Mouse (Mus musculus) bone marrow, adult 2 months (tissue): Measurements from ENCODE around the gene Cox4i1. TPM values are rescaled to one million over a fixed set of nuclear protein-coding genes. Genes with fewer than 3 reads are reported as not detected.

ENCODE experiments used
- H3K27ac ChIP-seq: fragments of 200-500 bp; 2 replicates; pipeline ENCODE4 v1.5.1; 2012; ENCODE audit warnings: low read depth, mild to moderate bottlenecking, control low read depth, inconsistent platforms, low read length; ENCODE audit not compliant: control insufficient read depth, poor library complexity, insufficient read depth
- H3K4me1 ChIP-seq: fragments of 200-500 bp; 2 replicates; pipeline ENCODE4 v1.6.1; 2011; ENCODE audit warnings: low read length; ENCODE audit not compliant: control insufficient read depth, insufficient read depth
- H3K4me3 ChIP-seq: fragments of 200-500 bp; replicated peaks from 2 replicates; pipeline ENCODE3; 2011; ENCODE audit warnings: mild to moderate bottlenecking, low read depth, low read length, control low read depth; ENCODE audit not compliant: control insufficient read depth
- CTCF ChIP-seq: fragments of 200-500 bp; IDR thresholded peaks from 2 replicates; pipeline ENCODE4 v1.5.1; 2011; ENCODE audit warnings: low read length, control low read depth; ENCODE audit not compliant: control insufficient read depth, insufficient read depth
- POLR2A ChIP-seq: fragments of 200-500 bp; IDR thresholded peaks from 2 replicates; pipeline ENCODE4 v1.6.1; 2011; ENCODE audit warnings: low read depth, mild to moderate bottlenecking, control low read depth, low read length, borderline replicate concordance; ENCODE audit not compliant: control insufficient read depth
- WGBS: fragments of 180-500 bp; shearing (Covaris S2); methylation state at CpG from one replicate; pipeline ENCODE4 v1.1.7; 2018; 5-methylcytosine and 5-hydroxymethylcytosine counted together
- polyA plus RNA-seq: library from polyadenylated mRNA; stranded (reverse); fragments of >200 nt; gene quantifications from 2 replicates; pipeline ENCODE4 v1.2.4, GENCODE M21; 2011; ENCODE audit warnings: low replicate concordance; ENCODE audit not compliant: missing spikeins, insufficient read depth, insufficient read length

Gene Cox4i1
- polyA plus RNA-seq, 1 experiment = 448 TPM

- Histone ChIP-seq H3K4me3 (no peak overlapping the region), H3K27ac (no peak overlapping the region), H3K4me1 (no peaks in the 10 kb centered on the region)
- no peak for TF ChIP-seq POLR2A
- TF ChIP-seq CTCF = no peak
- WGBS = 75% methylated on average over 6 of the region's 6 CpGs
Observed at GRCm38 (mm10) chr8:120630848-120631247, 37.2 kb upstream of the Cox4i1 start.

DNA sequence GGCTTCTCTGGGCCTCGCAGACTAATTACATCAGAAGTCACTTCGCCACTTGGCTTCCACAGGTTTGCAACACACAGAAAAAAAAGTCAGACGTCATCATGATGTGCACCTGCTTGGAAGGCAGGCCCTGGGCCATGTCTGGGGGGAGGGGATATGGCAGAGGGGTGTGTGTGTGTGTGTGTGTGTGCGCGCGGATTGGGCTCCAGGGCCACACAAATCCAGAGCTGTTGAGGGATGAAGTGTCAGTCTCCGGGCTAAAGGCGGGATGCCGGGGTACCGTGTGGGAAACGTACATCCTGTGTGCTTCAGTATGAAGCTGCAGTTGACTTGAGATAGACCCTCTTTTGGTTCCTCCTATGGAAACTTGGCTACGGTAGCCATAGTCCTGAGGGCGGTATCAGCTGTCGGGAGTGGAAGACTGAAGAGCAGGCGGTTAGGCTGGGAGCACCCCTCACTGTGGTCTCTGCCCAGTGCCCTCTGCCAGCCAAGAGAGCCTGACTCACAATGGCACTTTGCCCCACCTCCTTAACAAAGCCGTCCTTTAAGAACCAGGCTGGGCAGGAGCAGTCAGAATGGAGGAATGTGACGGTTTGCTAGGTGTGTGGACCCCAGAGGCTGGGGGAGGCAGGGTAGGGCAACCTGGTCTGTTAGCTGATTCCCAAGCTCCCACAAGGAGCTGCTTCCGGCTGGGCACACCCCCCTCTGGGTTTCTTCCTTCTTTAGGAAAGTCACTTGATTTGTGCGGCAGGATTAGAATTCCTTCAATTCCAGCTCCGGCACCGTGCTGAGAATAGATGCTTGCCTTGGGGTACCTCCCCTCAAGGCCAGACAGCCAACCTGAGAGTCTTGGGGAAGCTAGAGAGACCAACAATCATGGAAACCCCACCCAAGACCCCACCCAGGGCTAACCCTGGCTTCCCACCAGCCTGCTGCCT, 36.3 kb upstream of the Cox4i1 start:
- Histone ChIP-seq H3K4me1 (no peaks in the 10 kb centered on the region), H3K4me3 (no peak overlapping the region), H3K27ac (no peak overlapping the region)
- 84% methylated on average over 21 of the region's 21 CpGs for WGBS
- TF ChIP-seq CTCF (no peak), POLR2A (no peak)

GRCm38 (mm10) chr8:120632969-120633664, 34.9 kb upstream of the Cox4i1 start:
- TF ChIP-seq POLR2A (no peak), CTCF (no peak)
- H3K4me1 ChIP-seq = no peaks in the 10 kb centered on the region
- WGBS = 60% methylated on average over 17 of the region's 17 CpGs
- no peak overlapping the region for H3K27ac ChIP-seq
- no peak overlapping the region for H3K4me3 ChIP-seq

- no peak overlapping the region for H3K4me3 ChIP-seq
- 3% methylated on average over 44 of the region's 44 CpGs for WGBS
- no peaks in the 10 kb centered on the region for H3K4me1 ChIP-seq
- TF ChIP-seq CTCF (no peak), POLR2A (no peak)
- no peak overlapping the region; the same call in 1 of the 2 replicates for H3K27ac ChIP-seq
Observed at GRCm38 (mm10) chr8:120633665-120634271, 34.3 kb upstream of the Cox4i1 start.

DNA sequence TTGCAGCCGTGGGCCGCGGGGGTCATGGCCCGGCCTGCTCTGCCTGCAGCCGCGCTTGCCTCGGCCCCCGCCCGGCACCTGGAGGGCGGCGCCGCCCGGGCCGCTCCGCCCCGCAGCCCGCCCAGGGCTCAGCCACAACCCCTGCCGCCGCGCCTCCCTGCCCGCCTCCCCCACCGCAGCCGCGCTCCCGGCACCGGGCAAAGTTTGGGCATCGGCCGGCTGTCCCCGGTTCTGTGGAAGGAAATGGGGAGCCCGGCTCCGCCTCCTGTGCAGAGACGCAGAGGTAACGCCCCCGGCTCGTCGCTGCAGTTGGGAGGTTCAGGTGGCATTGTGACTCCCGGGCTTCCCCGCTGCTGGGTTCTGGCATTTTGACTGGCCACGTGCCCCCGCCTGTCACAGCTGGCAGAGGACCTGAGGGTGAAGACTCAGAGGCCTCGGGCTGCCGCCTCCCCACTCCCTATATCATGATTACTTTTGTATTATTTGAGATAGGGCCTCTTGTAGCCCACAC, 33.6 kb upstream of the Cox4i1 start:
- under 1% methylated on average over 41 of the region's 42 CpGs for WGBS
- no peaks in the 10 kb centered on the region for H3K4me1 ChIP-seq
- H3K4me3 ChIP-seq = no peak overlapping the region
- H3K27ac ChIP-seq = no peak overlapping the region
- no peak for TF ChIP-seq POLR2A

GRCm38 (mm10) chr8:120641245-120641644, 26.8 kb upstream of the Cox4i1 start:
- 60% methylated on average over 8 of the region's 8 CpGs for WGBS
- Histone ChIP-seq H3K4me3 (no peak overlapping the region), H3K4me1 (no peaks in the 10 kb centered on the region), H3K27ac (no peak overlapping the region)
- TF ChIP-seq POLR2A (no peak), CTCF (no peak)

GRCm38 (mm10) chr8:120642031-120642662, 25.9 kb upstream of the Cox4i1 start:
- WGBS = 81% methylated on average over 10 of the region's 10 CpGs
- Histone ChIP-seq H3K4me3 (no peak overlapping the region), H3K4me1 (no peaks in the 10 kb centered on the region), H3K27ac (no peak overlapping the region)
- TF ChIP-seq CTCF = no peak
- no peak for TF ChIP-seq POLR2A

GRCm38 (mm10) chr8:120644663-120645062, 23.4 kb upstream of the Cox4i1 start:
- no peak overlapping the region for H3K4me3 ChIP-seq
- H3K27ac ChIP-seq = no peak overlapping the region
- TF ChIP-seq CTCF = no peak
- TF ChIP-seq POLR2A = no peak
- H3K4me1 ChIP-seq = no peaks in the 10 kb centered on the region
- 47% methylated on average over 7 of the region's 7 CpGs for WGBS
